In the genomic region with DNA sequence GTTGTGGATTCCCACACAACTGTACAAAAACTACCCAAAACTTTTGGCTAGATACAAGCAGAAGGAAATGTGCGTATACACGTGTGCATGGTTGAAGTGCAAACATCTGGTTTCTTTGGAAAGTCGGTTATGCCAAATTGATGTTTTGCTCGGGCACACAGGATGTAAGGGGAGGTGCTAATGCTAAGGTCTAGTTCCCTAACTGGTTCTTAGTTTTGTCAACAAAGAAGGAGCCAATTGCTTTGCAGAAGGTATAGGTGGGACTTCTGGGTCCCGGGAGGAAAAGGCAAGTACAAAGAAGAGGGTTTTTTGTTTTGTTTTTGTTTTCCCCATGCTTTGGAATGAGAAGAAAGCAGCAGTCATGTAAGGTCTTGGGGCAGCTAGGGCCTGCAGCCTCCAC, we compare ENCODE assay signal across 12 mouse cellular contexts. TPM values are rescaled to one million over a fixed set of nuclear protein-coding genes. Genes with fewer than 3 reads are reported as not detected.
DNase-seq lines count a peak whose midpoint lies in the region.
"Had no signal": no experiment of that assay in that cellular context is flagged by ENCODE, and none has a peak within 500 bp of the region (broad histone marks: within the 10 kb centered on the region; RNA-seq: fewer than 3 reads in every experiment).

No protein-coding gene starts in this region.

- peaks cover 2% of the 10 kb centered on the region; the same call in 1 of the 2 replicates for H3K4me1 ChIP-seq in brown adipose tissue, adult 24 weeks (ENCODE audit: control insufficient read depth, insufficient read depth, insufficient read length, low read length)
- H3K4me1 ChIP-seq: heart, embryonic 15.5 days; intestine, embryonic 15.5 days; stomach, embryonic 15.5 days had no signal

- peak; percentile 11 for DNase-seq in lung, postnatal 36 days
- no peak for DNase-seq in lung, postnatal 4 days
- DNase-seq in induced T-regulatory cell, adult 2 months (ENCODE audit: low read depth), result peak; percentile 14
- peak; percentile 63 for DNase-seq in thymus, postnatal 14 days
- no peak for DNase-seq in cerebellum, postnatal 10 days
- DNase-seq in urinary bladder, adult 2 months (ENCODE audit: low spot score), result no peak
- DNase-seq in kidney, postnatal 4 days, result no peak
- DNase-seq: adrenal gland, postnatal 14 days had no signal

- H3K27ac ChIP-seq in brown adipose tissue, adult 24 weeks (replicated peaks; ENCODE audit: low read depth, low read length), result no peak overlapping the region
- H3K27ac ChIP-seq: heart, embryonic 15.5 days; intestine, embryonic 15.5 days; stomach, embryonic 15.5 days had no signal

- peak overlapping the region; percentile 41 for H3K4me3 ChIP-seq in brown adipose tissue, adult 24 weeks (ENCODE audit: insufficient read depth, low read depth, low read length)
- H3K4me3 ChIP-seq: heart, embryonic 15.5 days; intestine, embryonic 15.5 days; stomach, embryonic 15.5 days had no signal

RNA-seq across cellular contexts. Expression of gene Zfp746, which starts 13.1 kb away (rescaled TPM):
- polyA plus RNA-seq in brown adipose tissue, adult 24 weeks (2012; ENCODE audit: insufficient read depth, insufficient read length, missing spikeins), result 5.4 and 5.5 TPM in 2 replicates
- polyA plus RNA-seq in urinary bladder, adult 2 months (2012; rRNA removed), result 19.7 and 20.5 TPM in 2 replicates

RNA-seq across cellular contexts. Expression of gene Zfp777, which starts 24.6 kb away (rescaled TPM):
- 4.8 and 9.8 TPM in 2 replicates for polyA plus RNA-seq in brown adipose tissue, adult 24 weeks (2012; ENCODE audit: insufficient read depth, insufficient read length, missing spikeins)
- polyA plus RNA-seq in urinary bladder, adult 2 months (2012; rRNA removed), result 8.8 and 14.6 TPM in 2 replicates

Comparison
In these comparisons a context has a peak if more than half of its experiments do, and no peak if none do; other contexts are left out.
1. DNase-seq: peak in lung, postnatal 36 days (single experiment), induced T-regulatory cell, adult 2 months (single experiment) and thymus, postnatal 14 days (single experiment); none in lung, postnatal 4 days (0 of 2), cerebellum, postnatal 10 days (0 of 2), urinary bladder, adult 2 months (single experiment) and kidney, postnatal 4 days (0 of 2).